Mouse (Mus musculus) lung, embryonic 16.5 days (tissue): ENCODE results near the gene Spock1. TPM values are rescaled to one million over a fixed set of nuclear protein-coding genes. Genes with fewer than 3 reads are reported as not detected.

Source experiments
- ATAC-seq: fragments of 200-750 bp; cut with Nextera tagmentation; 2 replicates; pipeline ENCODE4 v1.8.0; 2017; ENCODE audit warnings: low read depth, mild to moderate bottlenecking, moderate library complexity
- H3K27ac ChIP-seq: fragments of 300-500 bp; sonication (generic); 2 replicates; pipeline ENCODE4 v1.5.1; 2014; ENCODE audit warnings: mild to moderate bottlenecking, control low read depth, low read length
- H3K27me3 ChIP-seq: fragments of 300-500 bp; sonication (generic); 2 replicates; pipeline ENCODE4 v1.6.1; 2014; ENCODE audit warnings: low read depth, low read length, mixed read lengths; ENCODE audit not compliant: control insufficient read depth, insufficient read depth
- H3K36me3 ChIP-seq: fragments of 300-500 bp; sonication (generic); 2 replicates; pipeline ENCODE4 v1.6.1; 2014; ENCODE audit warnings: low read length; ENCODE audit not compliant: control insufficient read depth, insufficient read depth
- H3K4me1 ChIP-seq: fragments of 300-500 bp; sonication (generic); replicated peaks from 2 replicates; pipeline ENCODE4 v1.6.1; 2014; ENCODE audit warnings: low read length, mixed read lengths; ENCODE audit not compliant: control insufficient read depth, insufficient read depth
- H3K4me2 ChIP-seq: fragments of 300-500 bp; sonication (generic); 2 replicates; pipeline ENCODE4 v1.6.1; 2014; ENCODE audit warnings: low read depth, low read length, control low read depth
- H3K4me3 ChIP-seq: fragments of 300-500 bp; sonication (generic); 2 replicates; pipeline ENCODE4 v1.5.1; 2014; ENCODE audit warnings: mild to moderate bottlenecking, low read length, control low read depth
- H3K9ac ChIP-seq: fragments of 300-500 bp; sonication (generic); 2 replicates; pipeline ENCODE4 v1.6.1; 2014; ENCODE audit warnings: low read length, control low read depth
- H3K9me3 ChIP-seq: fragments of 300-500 bp; sonication (generic); 2 replicates; pipeline ENCODE4 v1.6.1; 2016; ENCODE audit warnings: low read length; ENCODE audit not compliant: control insufficient read depth
- WGBS: fragments of 180-500 bp; shearing (Covaris S2); extraction: QIAGEN DNeasy Blood & Tissue Kit; methylation state at CpG from one replicate; pipeline ENCODE4 v1.1.7; 2014; 5-methylcytosine and 5-hydroxymethylcytosine counted together
- polyA plus RNA-seq: library from polyadenylated mRNA; unstranded; fragments of >200 nt; fragmentation: Nextera tagmentation; extraction: Ambion mirVana; gene quantifications from 2 replicates; pipeline ENCODE4 v1.2.1, GENCODE M21; 2015

Gene Spock1
- polyA plus RNA-seq, 1 experiment from 2014 or later: 0.41 TPM

DNA sequence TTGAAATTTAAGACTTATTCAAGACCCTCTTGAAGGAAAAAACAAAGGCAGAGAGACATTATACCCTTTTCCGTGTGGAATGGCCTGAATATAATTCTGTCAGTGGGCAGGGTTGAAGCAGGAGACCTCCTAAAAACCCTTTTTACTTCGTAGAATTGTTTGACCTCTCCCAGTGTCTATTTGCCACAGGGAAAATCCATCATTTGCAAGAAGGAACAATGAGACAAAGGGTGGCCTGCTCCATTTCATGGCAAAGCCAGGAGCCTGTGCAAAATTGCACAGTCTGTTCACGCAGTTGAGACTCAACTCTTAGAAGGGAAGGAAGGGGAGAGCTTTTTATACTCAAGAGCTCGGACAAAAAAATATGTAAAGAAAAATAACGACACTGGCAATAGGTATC lies 22.6 kb upstream of the Spock1 start:
- no peak overlapping the region for H3K4me2 ChIP-seq
- H3K9me3 ChIP-seq: no peaks in the 10 kb centered on the region
- no peak overlapping the region for H3K9ac ChIP-seq
- H3K27ac ChIP-seq: no peak overlapping the region
- H3K36me3 ChIP-seq: no peaks in the 10 kb centered on the region
- 59% methylated on average over 5 of the region's 5 CpGs for WGBS
- no peaks in the 10 kb centered on the region for H3K27me3 ChIP-seq
- H3K4me3 ChIP-seq: no peak overlapping the region
- H3K4me1 ChIP-seq: no peaks in the 10 kb centered on the region
- ATAC-seq: no peak

DNA sequence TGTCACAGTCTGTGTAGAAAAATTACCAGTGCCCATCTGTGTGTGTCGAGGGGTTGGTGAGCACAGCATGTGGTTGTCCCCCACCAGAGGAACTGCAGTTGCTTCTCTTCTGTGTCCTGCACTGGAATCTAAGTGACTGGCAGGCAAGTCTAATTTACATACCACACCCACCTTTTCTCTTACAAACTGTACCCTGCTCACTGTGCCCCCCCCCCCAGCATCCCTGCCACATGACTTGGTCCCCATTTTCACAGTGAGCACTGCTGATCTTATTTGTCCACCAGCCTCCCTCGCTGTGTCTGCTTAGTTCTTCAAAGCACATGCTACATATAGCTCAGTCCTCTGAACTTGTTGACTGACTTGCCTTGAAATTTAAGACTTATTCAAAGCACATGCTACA lies 22.2 kb upstream of the Spock1 start:
- no peak for ATAC-seq
- no peak overlapping the region for H3K4me3 ChIP-seq
- 50% methylated on average over 2 of the region's 2 CpGs for WGBS
- H3K4me2 ChIP-seq: no peak overlapping the region
- H3K9ac ChIP-seq: no peak overlapping the region
- H3K36me3 ChIP-seq: no peaks in the 10 kb centered on the region
- no peaks in the 10 kb centered on the region for H3K27me3 ChIP-seq
- no peaks in the 10 kb centered on the region for H3K9me3 ChIP-seq
- H3K4me1 ChIP-seq: no peaks in the 10 kb centered on the region
- H3K27ac ChIP-seq: no peak overlapping the region

DNA sequence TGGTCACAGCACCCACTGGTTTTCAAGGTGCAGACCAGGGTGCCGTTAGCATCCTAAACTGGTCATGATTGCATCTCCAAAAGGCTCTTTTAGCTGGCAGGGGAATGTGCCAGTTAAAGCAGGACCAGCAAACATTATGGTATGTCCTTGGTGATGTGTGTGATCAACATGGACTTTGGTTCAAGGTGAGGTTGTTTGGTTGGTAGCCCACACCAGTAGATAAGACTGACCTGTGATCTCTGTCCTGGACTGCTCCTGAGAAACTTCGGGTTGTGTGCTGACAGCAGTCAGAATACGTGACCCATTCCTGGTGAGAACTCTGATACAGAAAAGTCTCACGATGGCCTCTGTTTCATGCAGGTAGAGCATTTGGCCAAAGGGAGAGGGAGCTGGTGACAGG lies 11.8 kb upstream of the Spock1 start:
- H3K4me2 ChIP-seq: no peak overlapping the region
- no peaks in the 10 kb centered on the region for H3K36me3 ChIP-seq
- H3K27ac ChIP-seq: no peak overlapping the region
- no peak overlapping the region for H3K9ac ChIP-seq
- H3K4me3 ChIP-seq: no peak overlapping the region
- H3K4me1 ChIP-seq: no peaks in the 10 kb centered on the region
- no peak for ATAC-seq
- 93% methylated on average over 4 of the region's 4 CpGs for WGBS
- H3K9me3 ChIP-seq: no peaks in the 10 kb centered on the region
- no peaks in the 10 kb centered on the region for H3K27me3 ChIP-seq

DNA sequence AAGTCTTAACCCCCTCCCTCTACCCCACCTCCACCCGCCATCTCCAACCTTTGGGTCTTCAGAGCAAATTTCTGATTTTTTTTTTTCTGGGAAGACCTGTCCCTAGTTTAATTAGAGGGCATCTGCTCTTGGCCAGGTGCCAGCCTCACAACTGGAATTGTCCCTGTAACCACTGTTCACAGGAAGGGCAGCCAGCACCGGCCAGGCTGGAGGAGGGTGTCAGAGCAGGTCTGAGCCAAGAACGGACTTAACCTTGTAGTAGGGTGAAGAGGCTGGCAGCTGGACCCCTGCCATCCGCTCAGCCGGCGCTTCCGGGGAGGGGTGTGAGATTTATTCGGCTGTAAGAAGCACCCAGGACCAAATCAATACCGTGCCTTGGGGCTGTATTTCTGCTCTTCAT lies 3.0 kb upstream of the Spock1 start:
- H3K4me3 ChIP-seq: no peak overlapping the region
- no peak overlapping the region for H3K9ac ChIP-seq
- H3K36me3 ChIP-seq: no peaks in the 10 kb centered on the region
- WGBS: 63% methylated on average over 9 of the region's 9 CpGs
- H3K27me3 ChIP-seq: peaks cover 17% of the 10 kb centered on the region
- no peak overlapping the region for H3K4me2 ChIP-seq
- H3K4me1 ChIP-seq: peaks cover 2% of the 10 kb centered on the region; the same call in 1 of the 2 replicates
- H3K9me3 ChIP-seq: no peaks in the 10 kb centered on the region
- no peak overlapping the region for H3K27ac ChIP-seq
- no peak for ATAC-seq

DNA sequence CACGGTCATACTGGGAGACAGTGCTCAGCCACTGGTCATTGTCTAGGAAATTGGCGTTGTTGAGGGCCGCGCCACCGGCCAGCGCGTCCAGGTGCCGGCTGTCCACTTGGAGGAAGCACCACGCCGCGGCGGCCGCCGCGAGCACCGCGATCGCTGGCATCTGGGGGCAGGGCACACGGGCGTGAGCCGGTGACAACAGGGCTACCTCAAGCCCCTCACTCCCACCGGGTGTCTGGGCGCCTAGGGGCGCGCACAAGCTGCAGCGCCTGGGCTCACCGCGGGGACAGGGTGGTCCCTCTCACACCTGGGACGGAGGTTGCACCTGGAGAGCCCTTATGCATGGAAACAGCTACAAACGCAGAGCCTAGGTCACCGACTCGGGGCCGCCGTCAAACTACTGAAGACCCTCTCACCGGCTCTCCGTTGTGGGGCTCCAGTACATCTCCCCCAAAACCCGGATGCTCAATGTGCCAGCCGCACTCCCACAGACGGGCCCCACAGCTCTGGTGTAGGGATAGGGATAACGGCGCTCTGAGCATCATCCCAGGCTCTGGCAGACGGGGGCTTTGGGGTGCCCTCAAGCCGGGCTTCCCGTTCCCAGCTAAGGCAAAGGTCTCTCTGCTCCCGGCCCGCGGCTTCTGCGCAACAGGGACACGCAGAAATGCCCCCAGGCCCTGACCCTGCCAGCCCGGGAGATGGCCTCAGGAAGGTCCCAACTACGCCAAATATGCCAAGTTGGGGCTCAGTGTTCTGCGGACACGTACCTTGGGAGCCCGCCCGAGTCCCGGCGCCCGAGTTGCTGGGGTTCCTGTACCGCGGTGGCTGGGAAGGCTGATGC lies 485 bp downstream of the Spock1 start:
- Histone ChIP-seq H3K27ac (no peak overlapping the region), H3K27me3 (peaks cover 21% of the 10 kb centered on the region)

DNA sequence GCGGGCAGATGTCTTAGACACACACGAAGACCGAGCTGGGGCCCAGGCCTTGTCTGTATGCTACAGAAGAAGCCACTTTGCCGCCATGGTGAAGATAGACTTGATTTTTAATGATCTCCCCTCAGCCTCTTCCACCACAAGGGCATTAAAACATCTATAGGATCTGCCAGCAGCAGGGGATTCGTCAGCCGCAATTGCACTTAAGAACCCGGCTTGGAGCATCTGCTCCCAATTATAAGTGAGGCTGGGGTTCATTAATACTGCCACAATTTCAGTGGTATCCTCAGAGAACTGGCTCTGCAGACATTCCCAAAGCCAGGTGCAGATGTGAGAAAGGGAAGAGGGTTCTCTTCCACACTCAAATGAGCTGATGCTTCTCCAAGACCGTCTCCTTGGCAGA lies 13.5 kb downstream of the Spock1 start:
- Histone ChIP-seq H3K4me2 (no peak overlapping the region), H3K9me3 (0 out of 2 replicates have a peak, but pooled peaks cover 6% of the 10 kb centered on the region), H3K4me3 (no peak overlapping the region), H3K27me3 (no peaks in the 10 kb centered on the region), H3K36me3 (no peaks in the 10 kb centered on the region), H3K4me1 (no peaks in the 10 kb centered on the region), H3K9ac (no peak overlapping the region), H3K27ac (no peak overlapping the region)
- no peak for ATAC-seq
- 82% methylated on average over 8 of the region's 8 CpGs for WGBS

More for the DNA sequence above, 485 bp downstream of the Spock1 start:
- ATAC-seq: no peak
- Histone ChIP-seq H3K9me3 (no peaks in the 10 kb centered on the region), H3K4me3 (peak overlapping the region; percentile 32), H3K36me3 (no peaks in the 10 kb centered on the region), H3K4me2 (peak overlapping the region; percentile 47; the same call in 1 of the 2 replicates), H3K4me1 (peaks cover 2% of the 10 kb centered on the region; the same call in 1 of the 2 replicates), H3K9ac (no peak overlapping the region)
- 2% methylated on average over 60 of the region's 60 CpGs for WGBS

DNA sequence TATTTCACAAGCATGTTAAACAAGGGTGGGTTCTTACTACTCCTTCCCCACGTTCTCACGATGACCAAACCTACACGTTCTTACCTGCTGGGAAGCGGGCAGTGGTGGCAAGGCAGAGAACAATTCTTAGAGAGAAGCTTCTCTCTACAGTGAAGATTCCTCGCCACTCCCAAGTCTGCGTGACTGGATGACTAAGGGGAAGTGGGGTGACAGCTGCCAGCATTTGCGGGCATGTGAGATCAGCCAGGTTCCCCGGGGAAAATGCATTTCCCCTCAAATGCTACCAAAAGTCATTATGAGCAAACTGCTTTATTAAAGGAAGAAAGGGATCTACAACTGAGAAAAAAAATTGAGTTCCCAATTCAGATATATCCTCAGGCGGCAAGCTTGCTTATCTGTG lies 18.4 kb downstream of the Spock1 start:
- no peaks in the 10 kb centered on the region for H3K27me3 ChIP-seq
- H3K4me3 ChIP-seq: no peak overlapping the region

DNA sequence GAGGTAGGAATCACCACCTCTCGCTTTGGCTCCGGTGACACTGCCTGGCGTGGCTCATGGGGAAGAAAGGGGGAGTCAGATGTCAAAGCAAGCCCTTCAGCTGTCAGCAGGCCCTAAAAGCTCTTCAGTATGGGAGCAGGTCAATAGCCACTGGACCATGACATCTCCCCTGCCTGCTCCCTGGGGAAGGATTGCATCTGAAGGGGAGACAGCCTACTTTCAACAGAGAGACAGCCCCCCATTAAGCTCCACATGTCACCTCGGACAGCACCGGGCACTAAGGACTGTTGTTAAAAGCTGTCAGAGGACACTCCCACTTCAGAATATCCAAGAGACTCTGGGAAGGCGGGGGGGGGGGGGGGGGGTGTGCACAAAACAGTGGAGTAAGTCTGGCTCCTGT lies 19.1 kb downstream of the Spock1 start:
- Histone ChIP-seq H3K36me3 (no peaks in the 10 kb centered on the region), H3K9me3 (no peaks in the 10 kb centered on the region), H3K4me3 (no peak overlapping the region), H3K9ac (no peak overlapping the region), H3K4me1 (no peaks in the 10 kb centered on the region), H3K27me3 (no peaks in the 10 kb centered on the region), H3K27ac (no peak overlapping the region), H3K4me2 (no peak overlapping the region)
- 14% methylated on average over 6 of the region's 6 CpGs for WGBS
- ATAC-seq: no peak

More for the DNA sequence above, 18.4 kb downstream of the Spock1 start:
- H3K27ac ChIP-seq: no peak overlapping the region
- H3K4me2 ChIP-seq: no peak overlapping the region
- WGBS: 55% methylated on average over 9 of the region's 9 CpGs
- H3K4me1 ChIP-seq: no peaks in the 10 kb centered on the region
- H3K9me3 ChIP-seq: no peaks in the 10 kb centered on the region
- H3K36me3 ChIP-seq: no peaks in the 10 kb centered on the region
- H3K9ac ChIP-seq: no peak overlapping the region
- no peak for ATAC-seq

DNA sequence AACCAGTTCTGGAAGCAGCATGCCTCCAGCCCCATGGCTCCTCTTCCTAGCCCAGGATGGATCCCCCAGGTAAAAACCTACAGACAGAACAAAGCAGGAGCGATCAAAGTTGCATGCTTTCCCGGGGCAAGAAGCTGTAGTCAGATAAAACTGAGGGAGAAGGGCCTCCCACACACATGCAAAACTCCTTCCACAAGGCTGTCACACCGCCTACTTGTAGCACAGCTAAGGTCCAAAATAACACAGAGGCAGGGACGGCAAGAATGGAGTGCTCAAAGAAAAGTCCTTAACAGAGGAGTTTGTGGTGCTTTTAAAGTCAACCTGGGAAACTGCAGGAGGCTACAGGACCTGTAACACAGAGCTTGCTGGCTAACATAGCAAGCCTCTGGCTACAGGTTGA lies 28.3 kb downstream of the Spock1 start:
- Histone ChIP-seq H3K9me3 (no peaks in the 10 kb centered on the region), H3K4me2 (no peak overlapping the region)
- no peak for ATAC-seq

More for the DNA sequence above, 28.3 kb downstream of the Spock1 start:
- 49% methylated on average over 4 of the region's 4 CpGs for WGBS
- H3K36me3 ChIP-seq: no peaks in the 10 kb centered on the region
- no peaks in the 10 kb centered on the region for H3K4me1 ChIP-seq
- no peak overlapping the region for H3K9ac ChIP-seq
- H3K4me3 ChIP-seq: no peak overlapping the region
- H3K27me3 ChIP-seq: no peaks in the 10 kb centered on the region
- H3K27ac ChIP-seq: no peak overlapping the region
